Mouse (Mus musculus) stomach, postnatal 0 days (tissue): ENCODE measurements around the gene Slc25a13.

Experiments used
- CTCF ChIP-seq: IDR thresholded peaks from 2 replicates; pipeline ENCODE4 v1.5.1; 2016; ENCODE audit warnings: antibody characterized with exemption, low read depth, mild to moderate bottlenecking, moderate library complexity
- EP300 ChIP-seq: optimal IDR thresholded peaks from 2 replicates; pipeline ENCODE3; 2016; ENCODE audit warnings: antibody characterized with exemption

GRCm38 (mm10) chr6:6023976-6024375 lies 193.0 kb downstream of the Slc25a13 start:
- no peak for TF ChIP-seq CTCF
- no peak for TF ChIP-seq EP300
